Mouse (Mus musculus) Muller cell, postnatal 12 days (primary cell): Measurements from ENCODE around the gene Sis.

ENCODE experiments used
- DNase-seq: peaks from one replicate; pipeline ENCODE4 v3.0.0-alpha.2; 2015; ENCODE audit errors: inconsistent ontology term

Sis gene

DNA sequence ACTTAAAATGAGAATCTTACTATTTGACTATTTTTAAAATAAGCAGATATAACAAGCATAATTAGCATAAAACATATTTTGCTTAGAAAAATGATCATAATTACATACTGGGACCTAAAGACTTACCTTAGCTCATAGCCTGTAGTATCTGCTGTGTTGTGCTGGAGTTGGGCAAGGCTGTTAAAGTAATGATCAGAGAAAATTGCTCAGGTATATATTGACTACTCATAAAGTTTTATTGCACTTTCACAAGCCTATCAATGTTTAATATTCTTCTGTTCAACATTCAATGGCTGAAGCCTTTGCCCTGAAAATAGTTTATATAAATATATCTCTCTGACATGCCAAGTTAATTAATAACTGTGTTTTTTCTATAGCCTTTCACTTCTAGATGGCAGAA is at the start of gene Sis:
Gene Sis (minus strand): TSS at position 189 of the 400 bp plus-strand sequence.
- no peak for DNase-seq

DNA sequence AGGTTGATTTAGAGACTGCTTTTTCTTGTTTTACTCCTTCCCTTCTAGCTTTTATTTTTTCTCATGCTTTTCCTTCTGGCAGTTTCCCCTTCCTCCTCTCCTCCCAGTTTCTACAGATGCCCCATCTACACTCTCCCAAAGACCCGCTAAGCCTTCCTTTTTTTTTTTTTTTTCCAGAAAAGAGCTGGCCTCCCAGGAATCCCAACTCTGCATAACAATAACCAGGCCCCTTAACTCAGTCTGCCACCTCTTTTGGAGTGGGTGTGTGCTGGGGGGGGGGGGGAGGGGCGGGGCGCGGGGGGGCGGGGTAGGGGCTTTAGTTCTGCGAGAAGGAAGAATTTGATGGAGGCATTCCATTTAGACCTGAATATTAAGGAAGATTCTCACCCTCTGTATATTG is 38.4 kb upstream of the Sis start:
- no peak for DNase-seq

DNA sequence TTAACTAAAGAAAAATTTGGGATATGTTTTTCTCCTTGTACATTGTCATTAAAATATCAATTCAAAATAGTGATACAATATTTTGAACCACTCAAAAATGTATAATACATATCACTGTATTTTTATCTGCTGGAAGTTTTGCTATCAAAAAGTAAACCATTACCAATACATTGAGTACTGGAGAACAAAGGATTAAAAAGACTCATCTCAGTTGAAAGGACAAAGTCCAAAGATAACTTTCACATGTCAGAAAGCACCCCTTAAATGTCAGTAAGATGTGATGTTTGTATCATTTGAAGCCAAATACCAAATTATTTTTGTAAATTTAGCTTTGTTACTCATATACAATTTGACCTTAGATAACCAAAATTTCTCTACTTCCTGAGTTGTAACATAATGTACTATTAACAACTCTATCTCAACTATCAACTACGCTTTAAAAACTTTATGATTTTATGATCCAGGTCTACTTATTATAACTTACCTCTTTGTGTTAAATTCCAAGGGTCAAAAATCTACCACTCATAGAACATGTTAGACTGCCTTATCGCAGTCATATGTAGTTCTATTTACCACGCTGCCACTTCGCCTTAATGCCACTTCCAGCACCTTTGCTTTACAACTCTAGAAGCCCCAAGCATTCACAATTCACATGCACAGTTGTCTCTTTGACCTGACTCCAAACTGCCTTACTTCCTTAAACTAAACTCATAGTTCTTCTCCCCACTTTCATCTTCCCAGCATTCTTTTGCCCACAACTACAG is 35.5 kb upstream of the Sis start:
- DNase-seq, result no peak

DNA sequence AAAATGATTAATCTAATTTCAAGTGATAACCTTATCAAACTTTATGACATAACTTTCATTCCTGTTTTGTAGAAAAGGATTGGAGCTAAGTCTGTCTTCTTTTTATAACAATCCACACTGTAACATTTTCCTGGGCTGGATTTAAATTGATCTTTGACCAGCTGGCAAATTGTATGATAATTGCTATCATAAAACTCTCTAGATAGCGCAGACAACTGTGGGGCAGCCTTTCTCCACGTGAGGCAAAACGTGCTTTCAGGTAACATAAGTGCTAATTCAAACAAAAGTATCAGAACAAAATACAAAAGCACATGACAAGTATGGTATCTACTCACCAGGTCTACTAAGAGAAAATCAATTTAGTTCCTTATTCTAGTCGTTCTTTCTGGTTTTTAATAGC is 29.9 kb upstream of the Sis start:
- no peak for DNase-seq

DNA sequence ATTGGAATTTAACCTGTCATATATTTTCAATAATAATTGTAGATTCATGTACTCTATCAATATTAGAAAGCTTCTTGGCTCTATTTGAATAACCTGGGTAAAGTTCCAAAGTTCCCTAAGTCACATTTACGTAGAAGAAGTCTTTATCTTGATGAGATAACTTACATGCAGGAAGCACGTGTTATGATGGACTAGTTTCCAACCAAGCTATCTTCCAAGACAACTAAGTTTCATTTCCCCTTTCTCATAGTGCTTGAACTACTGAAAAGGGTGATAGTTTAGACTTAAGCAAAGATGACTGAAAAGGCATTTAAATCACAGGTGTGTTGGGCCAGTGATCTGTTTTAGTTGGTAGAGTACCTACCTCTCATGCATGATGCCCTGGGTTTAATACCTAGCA is 23.3 kb upstream of the Sis start:
- DNase-seq, result no peak

DNA sequence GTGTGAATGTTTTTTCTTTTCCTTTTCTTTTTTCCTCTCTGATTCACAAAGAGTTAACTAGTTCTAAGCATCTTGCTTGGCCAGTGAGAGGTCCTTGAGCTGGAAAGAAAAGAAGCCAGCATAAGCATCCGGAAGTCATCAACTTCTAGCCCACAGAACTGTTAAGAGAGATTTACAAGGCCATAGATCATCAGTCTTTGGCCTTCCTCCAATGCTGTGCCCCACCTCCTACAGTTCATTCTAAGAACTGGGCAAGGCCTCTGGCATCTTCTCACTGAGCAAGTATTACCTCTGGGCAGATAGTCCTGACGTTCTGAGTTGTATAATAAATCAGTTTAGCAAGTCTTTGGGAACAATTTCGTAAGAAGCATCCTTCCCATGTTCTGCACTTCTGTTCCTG is 8.9 kb upstream of the Sis start:
- DNase-seq, result no peak

DNA sequence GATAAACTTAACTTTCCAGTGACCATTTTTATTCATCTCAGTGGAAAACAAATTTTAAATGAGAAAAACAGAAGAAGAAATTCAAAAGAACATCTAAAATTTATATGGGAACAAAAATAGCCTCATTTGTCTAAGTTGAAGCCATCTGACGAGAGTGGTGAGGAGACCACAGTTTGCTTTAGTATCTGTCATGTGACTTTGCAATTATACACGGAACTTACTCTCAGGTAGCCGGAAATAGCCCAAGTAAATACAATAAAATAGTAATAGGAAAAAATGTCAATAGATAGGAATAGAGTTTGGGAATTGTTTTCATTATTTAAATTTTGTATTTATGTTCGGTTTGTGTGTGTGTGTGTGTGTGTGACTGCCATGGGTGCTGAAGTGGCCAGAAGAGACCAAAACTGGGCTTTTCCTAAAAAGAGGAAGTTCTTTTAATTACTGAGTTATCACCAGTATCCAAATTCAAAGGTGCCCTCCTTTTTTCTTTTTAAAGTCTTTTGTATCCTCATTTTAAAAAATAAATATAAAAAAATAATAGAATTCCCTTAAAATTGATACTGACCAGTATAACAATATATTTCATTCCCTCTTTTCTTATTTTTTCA is 48.6 kb downstream of the Sis start:
- DNase-seq, result no peak

DNA sequence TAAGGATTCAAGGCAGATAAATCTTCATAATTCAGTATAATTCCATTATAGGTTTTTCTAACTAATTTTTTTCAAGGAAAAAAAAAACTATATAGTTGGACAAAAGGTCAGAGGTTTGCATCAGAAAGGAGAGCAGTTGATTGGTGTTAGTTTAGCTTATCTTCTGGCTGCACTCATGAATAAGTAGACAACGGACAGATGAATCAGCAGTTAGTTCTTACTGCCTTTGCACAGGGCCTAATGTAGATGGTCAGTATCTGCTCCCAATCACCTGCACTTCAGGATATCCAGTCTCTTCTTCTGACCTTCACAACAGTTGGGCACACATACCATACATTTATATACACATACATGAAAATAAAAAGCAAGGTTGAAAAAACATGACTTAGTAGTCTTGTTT is 85.2 kb downstream of the Sis start:
- DNase-seq, result no peak

DNA sequence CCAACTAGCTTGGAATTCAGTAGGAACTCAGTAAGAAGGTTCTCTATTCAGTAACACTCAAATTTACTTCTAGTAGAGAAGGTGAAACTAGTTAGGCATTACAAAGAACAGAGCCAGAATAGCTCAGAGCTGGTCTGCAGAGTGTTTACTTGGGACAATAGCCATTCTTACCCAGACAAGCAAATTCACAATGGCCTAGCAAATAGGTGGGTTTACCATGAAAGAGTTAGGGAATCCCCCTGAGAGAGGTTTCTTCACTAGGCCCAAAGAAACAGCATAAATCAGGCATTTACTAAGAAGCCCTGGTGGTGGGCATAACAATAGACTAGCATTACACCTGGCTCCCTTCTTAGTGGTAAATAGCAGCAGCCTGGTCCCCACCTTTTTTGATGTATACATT is 99.5 kb downstream of the Sis start:
- DNase-seq, result no peak

DNA sequence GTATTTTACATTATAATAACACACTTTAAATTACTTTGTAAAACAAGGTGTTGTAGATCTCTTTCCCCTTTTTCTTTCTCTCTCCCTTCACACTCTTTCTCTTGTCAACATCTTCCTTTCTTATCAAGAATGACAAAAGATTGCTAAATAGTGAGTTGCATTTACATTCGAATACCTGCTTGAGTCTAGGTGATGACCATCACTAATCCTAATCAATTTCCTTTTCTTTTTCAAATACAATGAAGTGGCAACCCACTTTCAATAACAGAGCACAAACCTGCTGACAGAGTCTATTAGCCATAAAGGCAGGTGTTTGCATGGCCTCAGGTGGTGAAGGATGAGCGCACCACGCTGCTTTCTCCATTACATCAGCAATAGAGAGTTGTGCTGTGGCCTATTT is 108.9 kb downstream of the Sis start:
- DNase-seq, result no peak

DNA sequence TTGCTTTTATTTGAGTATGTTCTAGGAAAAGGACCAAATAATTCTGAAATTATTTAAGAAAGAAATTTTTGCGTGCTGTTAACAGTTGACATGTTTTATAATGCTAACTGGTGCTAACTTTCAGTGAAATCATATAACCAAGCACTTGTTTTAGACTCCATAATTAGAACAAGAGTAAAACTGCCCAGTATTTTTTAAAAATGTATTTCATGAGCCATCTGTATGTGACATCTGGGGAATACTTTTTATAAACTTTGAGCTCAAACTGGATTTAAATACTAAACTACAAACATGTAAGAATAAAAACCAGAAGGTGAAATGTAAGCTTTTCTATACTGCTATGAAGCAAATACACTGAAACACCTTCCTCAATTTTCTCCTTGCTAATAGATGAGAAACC is 112.3 kb downstream of the Sis start:
- no peak for DNase-seq

DNA sequence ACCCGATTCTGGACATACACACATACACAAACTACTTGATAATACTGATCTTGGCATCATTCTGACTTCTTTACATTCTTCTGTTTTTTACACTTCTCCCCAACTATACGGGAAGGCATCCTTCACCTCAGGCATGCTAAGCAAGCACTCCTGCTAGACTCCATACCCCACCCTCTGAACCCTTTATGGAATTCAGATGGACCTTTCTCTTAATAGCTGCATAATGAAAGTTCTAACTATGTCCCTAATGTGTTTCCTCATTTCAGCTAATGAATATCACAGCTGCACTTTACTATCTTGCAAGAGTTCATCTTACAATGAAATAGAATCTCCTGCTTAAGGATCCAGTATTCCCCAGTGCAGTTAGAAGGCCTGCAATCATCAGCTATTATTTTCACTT is 127.0 kb downstream of the Sis start:
- DNase-seq, result no peak
